Mouse (Mus musculus) hindbrain, embryonic 14.5 days (tissue): ENCODE data around the gene Hamp. TPM values are rescaled to one million over a fixed set of nuclear protein-coding genes. Genes with fewer than 3 reads are reported as not detected.
"Not testable (repeated sequence)": the region's sequence is repeated elsewhere in the genome, so short reads cannot be mapped to it uniquely, and the experiment has no call there.

Source experiments
- ATAC-seq: fragments of 200-750 bp; cut with Nextera tagmentation; 2 replicates; pipeline ENCODE4 v1.8.0; 2017; ENCODE audit warnings: moderate number of reproducible peaks, mild to moderate bottlenecking, moderate TSS enrichment, moderate library complexity; ENCODE audit not compliant: low FRiP score
- DNase-seq: peaks from one replicate; pipeline ENCODE4 v3.0.0-alpha.2; 2015; ENCODE audit warnings: low spot score
- H3K27ac ChIP-seq: fragments of 300-500 bp; sonication (generic); 2 replicates; pipeline ENCODE4 v1.5.1; 2014; ENCODE audit warnings: mild to moderate bottlenecking, moderate library complexity
- H3K27me3 ChIP-seq: fragments of 300-500 bp; sonication (generic); 2 replicates; pipeline ENCODE4 v1.6.1; 2014; ENCODE audit warnings: mild to moderate bottlenecking, low read length, mixed read lengths; ENCODE audit not compliant: control insufficient read depth, insufficient read depth
- H3K36me3 ChIP-seq: fragments of 300-500 bp; sonication (generic); replicated peaks from 2 replicates; pipeline ENCODE4 v1.6.1; 2014; ENCODE audit not compliant: control insufficient read depth, insufficient read depth
- H3K4me1 ChIP-seq: fragments of 300-500 bp; sonication (generic); replicated peaks from 2 replicates; pipeline ENCODE4 v1.6.1; 2014; ENCODE audit warnings: antibody characterized with exemption, low read length, mixed read lengths; ENCODE audit not compliant: control insufficient read depth, insufficient read depth
- H3K4me2 ChIP-seq: fragments of 300-500 bp; sonication (generic); replicated peaks from 2 replicates; pipeline ENCODE4 v1.6.1; 2014; ENCODE audit warnings: mild to moderate bottlenecking, moderate library complexity
- H3K4me3 ChIP-seq: fragments of 300-500 bp; sonication (generic); replicated peaks from 2 replicates; pipeline ENCODE4 v1.5.1; 2014; ENCODE audit warnings: mild to moderate bottlenecking, low read length
- H3K9ac ChIP-seq: fragments of 300-500 bp; sonication (generic); 2 replicates; pipeline ENCODE4 v1.6.1; 2014
- H3K9me3 ChIP-seq: fragments of 300-500 bp; sonication (generic); 2 replicates; pipeline ENCODE4 v1.6.1; 2016; ENCODE audit warnings: low read length; ENCODE audit not compliant: control insufficient read depth
- WGBS: fragments of 180-500 bp; shearing (Covaris S2); extraction: QIAGEN DNeasy Blood & Tissue Kit; methylation state at CpG from one replicate; pipeline ENCODE4 v1.1.7; 2014; 5-methylcytosine and 5-hydroxymethylcytosine counted together
- polyA plus RNA-seq: library from polyadenylated mRNA; unstranded; fragments of >200 nt; fragmentation: Nextera tagmentation; extraction: Ambion mirVana; gene quantifications from 2 replicates; pipeline ENCODE4 v1.2.1, GENCODE M21; 2014

Hamp gene
- polyA plus RNA-seq, 1 experiment from 2014 or later = not detected

DNA sequence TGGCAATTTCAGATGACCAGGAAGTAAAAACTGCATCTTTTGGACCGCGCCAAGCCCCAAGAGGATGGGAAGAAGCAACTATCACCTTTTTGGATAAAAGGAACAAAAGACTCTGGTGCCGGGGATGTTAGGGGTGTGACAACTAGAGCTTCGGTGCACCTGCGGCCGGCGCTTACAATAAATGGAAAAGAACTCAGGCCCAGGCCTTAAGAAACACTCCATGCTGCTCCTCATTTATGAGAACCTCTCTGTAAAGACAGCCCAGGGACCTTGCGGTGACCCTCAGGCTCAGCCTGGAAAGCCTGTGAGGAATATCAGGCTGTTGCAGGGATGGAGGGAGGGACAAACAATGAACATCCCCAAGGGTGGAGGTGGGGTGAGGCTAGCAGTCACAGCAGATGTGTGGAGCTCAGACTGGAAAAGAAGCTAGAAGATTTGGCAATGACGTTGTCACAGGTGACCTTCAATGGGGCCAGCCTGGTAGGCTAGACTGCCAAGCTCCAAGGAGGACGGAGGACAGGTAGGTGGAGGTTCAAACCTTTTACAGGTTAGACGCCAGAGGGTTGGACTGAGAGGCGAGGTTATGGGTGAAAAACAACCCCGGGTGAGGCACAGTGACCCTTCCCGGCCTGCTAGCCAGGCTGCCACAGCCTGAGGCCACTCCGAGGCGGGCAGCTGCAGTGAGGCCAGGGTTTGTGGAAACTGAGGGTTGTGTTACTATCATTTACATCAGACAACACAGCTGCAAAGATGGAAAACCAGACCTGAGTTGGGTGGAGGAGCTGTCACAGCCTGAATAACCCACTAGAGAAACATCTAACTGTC, 8.8 kb upstream of the Hamp start:
- Histone ChIP-seq H3K4me3 (no peak overlapping the region), H3K4me1 (peaks cover 12% of the 10 kb centered on the region), H3K4me2 (no peak overlapping the region), H3K9me3 (no peaks in the 10 kb centered on the region), H3K9ac (no peak overlapping the region), H3K27me3 (no peaks in the 10 kb centered on the region), H3K27ac (no peak overlapping the region), H3K36me3 (peaks cover 66% of the 10 kb centered on the region)
- DNase-seq = no peak
- ATAC-seq = no peak
- WGBS = 95% methylated on average over 16 of the region's 16 CpGs

DNA sequence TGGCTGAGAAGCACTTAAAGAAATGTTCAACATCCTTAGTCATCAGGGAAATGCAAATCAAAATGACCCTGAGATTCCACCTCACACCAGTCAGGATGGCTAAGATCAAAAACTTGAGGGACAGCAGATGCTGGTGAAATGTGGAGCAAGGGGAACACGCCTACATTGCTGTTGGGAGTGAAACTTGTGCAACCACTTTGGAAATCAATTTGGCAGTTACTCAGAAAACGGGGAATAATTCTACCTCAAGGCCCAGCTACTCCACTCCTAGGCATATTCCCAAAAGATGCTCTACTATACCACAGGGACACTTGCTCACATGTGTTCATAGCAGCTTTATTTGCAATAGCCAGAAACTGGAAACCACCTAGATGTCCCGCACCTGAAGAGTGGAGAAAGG, 6.1 kb upstream of the Hamp start:
- not testable (repeated sequence) for H3K4me3 ChIP-seq, H3K4me2 ChIP-seq, DNase-seq, H3K27me3 ChIP-seq, ATAC-seq, H3K4me1 ChIP-seq, H3K9me3 ChIP-seq, H3K27ac ChIP-seq, H3K9ac ChIP-seq
- 94% methylated on average over 3 of the region's 3 CpGs for WGBS
- peaks cover 80% of the 10 kb centered on the region for H3K36me3 ChIP-seq

DNA sequence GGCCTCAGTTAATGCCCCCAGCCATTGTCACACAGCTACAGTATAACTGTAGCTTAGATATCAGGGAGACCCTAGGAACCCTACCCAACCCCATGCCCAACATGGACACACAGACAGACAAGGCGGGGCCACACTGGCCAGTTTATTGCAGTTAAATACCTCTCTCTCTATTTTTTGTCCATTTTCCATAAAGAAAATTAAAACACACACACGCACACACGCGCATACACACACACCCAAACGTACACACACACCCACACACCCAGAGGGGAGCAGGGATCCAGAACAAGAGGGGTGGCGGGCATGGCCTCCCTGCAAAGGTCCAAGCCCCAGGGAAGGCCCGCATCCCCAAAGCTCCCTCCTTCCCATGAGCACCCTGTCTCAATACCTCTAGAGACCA, 2.0 kb upstream of the Hamp start:
- no peaks in the 10 kb centered on the region for H3K4me1 ChIP-seq
- DNase-seq (no peak), ATAC-seq (no peak)
- no peaks in the 10 kb centered on the region for H3K27me3 ChIP-seq
- WGBS = 97% methylated on average over 7 of the region's 7 CpGs
- H3K36me3 ChIP-seq = peaks cover 40% of the 10 kb centered on the region
- no peak overlapping the region for H3K4me3 ChIP-seq
- no peaks in the 10 kb centered on the region for H3K9me3 ChIP-seq
- no peak overlapping the region for H3K27ac ChIP-seq
- H3K9ac ChIP-seq = no peak overlapping the region
- H3K4me2 ChIP-seq = no peak overlapping the region

DNA sequence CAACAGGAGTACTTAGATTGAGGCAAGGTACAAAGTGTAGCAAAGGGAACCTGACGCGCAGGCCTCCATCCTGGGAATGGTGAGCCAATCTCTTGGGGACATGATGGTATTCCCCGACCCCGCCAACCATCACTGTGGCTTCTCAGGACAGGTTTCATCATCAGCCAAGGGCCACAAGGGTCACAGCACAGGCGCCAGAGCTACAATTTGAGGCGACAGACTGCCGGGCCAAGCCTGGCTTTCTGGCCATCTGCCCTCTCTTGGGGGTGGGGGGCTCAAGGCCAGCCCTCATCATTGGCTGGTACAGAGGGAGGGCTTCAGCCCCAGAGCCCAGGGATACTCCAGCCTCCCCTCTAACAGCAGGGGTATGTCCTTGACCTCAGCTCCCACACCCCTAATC, 1.6 kb upstream of the Hamp start:
- not testable (repeated sequence) for ATAC-seq, H3K9ac ChIP-seq, H3K27ac ChIP-seq, H3K4me1 ChIP-seq, DNase-seq, H3K9me3 ChIP-seq, H3K27me3 ChIP-seq, H3K4me2 ChIP-seq, H3K4me3 ChIP-seq
- peaks cover 36% of the 10 kb centered on the region for H3K36me3 ChIP-seq
- 93% methylated on average over 7 of the region's 7 CpGs for WGBS

DNA sequence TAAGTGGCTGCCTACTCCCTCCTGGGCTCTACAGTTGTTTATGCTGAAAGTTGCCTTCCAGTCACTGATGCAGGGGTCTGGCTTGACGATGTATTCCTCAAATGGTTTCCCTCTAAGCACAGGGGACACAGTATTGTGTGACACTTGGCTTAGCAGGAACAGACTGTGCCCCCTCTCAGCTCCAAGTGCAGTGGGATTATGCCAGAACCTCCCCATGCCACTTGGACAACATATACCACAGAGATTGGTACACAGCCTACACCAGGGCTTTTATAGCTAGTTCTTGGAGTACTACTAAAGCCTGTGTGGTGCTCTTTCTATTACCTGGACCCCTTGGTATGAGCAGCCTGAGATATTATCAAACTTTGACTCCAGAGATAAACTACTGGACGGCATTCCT, 874 bp upstream of the Hamp start:
- WGBS = 76% methylated on average over 2 of the region's 2 CpGs

DNA sequence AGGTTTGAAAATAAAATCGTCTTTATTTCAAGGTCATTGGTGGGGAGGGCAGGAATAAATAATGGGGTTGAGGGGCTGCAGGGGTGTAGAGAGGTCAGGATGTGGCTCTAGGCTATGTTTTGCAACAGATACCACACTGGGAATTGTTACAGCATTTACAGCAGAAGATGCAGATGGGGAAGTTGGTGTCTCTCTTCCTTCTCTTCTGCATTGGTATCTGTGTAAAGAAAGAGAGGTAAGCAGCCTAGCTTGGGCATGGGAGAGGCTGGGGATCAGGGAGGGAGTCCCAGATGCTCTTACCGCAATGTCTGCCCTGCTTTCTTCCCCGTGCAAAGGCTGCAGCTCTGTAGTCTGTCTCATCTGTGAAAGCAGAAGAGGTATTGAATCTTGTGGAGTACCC, 1.5 kb downstream of the Hamp start:
- H3K36me3 ChIP-seq = peaks cover 17% of the 10 kb centered on the region; the same call in 1 of the 2 replicates
- WGBS = 44% methylated on average over 3 of the region's 3 CpGs
- H3K27me3 ChIP-seq = not testable (repeated sequence)

More for the DNA sequence above, 874 bp upstream of the Hamp start:
- peaks cover 29% of the 10 kb centered on the region for H3K36me3 ChIP-seq
- not testable (repeated sequence) for H3K9me3 ChIP-seq, DNase-seq, H3K4me2 ChIP-seq, H3K4me3 ChIP-seq, ATAC-seq, H3K27me3 ChIP-seq, H3K27ac ChIP-seq, H3K9ac ChIP-seq, H3K4me1 ChIP-seq

DNA sequence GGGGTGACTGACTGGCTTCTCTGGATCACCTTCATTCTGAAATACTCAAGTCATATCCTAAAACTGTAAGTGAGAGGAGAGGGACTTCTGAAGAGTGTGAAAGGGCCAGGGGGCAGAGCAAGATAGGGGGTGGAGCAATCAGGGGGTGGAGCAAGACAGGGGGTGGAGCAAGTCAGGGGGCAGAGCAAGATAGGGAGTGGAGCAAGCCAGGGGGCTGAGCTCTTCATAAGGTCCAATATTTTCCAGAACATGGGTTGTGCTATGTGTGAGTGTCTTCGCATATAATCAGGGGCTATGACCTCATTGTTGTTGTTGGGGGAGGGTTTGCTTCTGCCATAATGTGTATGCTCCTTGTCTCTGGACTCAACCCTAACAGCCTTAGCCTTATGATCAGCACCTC, 3.8 kb downstream of the Hamp start:
- not testable (repeated sequence) for H3K4me1 ChIP-seq, H3K4me3 ChIP-seq, H3K4me2 ChIP-seq, H3K36me3 ChIP-seq, H3K27ac ChIP-seq, ATAC-seq, H3K9me3 ChIP-seq, H3K9ac ChIP-seq, DNase-seq, H3K27me3 ChIP-seq
- 82% methylated on average over 1 of the region's 1 CpGs for WGBS

More for the DNA sequence above, 1.5 kb downstream of the Hamp start:
- not testable (repeated sequence) for H3K4me3 ChIP-seq, H3K4me1 ChIP-seq, H3K27ac ChIP-seq, H3K9me3 ChIP-seq, H3K9ac ChIP-seq, DNase-seq, H3K4me2 ChIP-seq, ATAC-seq

DNA sequence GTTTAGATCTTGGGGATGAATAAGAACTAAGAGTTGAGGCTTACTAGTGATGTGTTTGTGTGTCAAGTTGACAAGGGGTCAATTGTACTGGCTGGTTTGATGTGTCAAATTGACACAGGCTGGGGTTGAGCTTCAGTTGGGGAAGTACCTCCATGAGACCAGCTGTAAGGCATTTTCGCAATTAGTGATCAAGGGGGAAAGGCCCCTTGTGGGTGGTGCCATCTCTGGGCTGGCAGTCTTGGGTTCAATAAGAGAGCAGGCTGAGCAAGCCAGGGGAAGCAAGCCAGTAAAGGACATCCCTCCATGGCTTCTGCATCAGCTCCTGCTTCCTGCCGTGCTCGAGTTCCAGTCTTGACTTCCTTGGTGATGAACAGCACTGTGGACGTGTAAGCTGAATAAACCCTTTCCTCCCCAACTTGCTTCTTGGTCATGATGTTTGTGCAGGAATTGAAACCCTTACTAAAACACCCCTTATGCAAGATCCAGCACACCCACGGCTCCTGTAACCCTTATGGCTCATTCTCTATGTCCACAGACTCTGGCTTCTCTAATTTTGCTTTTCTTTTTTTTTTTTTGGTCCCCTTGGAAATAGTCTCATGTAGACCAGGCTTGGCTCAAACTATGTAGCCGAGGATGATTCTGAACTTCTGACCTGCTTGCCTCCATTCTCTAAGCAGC, 8.3 kb downstream of the Hamp start:
- not testable (repeated sequence) for H3K9ac ChIP-seq, H3K4me3 ChIP-seq, H3K27ac ChIP-seq, H3K4me1 ChIP-seq, H3K4me2 ChIP-seq, H3K27me3 ChIP-seq, ATAC-seq, DNase-seq, H3K9me3 ChIP-seq, H3K36me3 ChIP-seq
- WGBS = 83% methylated on average over 6 of the region's 6 CpGs

DNA sequence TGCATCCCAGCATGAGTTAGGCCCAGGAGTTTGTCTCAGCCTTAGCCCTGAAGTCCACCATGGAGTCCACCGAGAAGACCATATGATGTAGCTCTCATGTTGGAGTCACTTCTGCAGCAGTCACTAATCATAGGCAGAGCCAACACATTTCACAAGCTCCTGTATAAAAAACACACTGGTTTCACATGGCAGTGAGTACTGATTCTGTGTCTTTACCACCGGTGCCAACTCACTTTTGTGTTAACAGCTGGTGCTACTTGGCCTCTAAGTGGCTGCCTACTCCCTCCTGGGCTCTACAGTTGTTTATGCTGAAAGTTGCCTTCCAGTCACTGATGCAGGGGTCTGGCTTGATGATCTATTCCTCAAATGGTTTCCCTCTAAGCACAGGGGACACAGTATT, 19.3 kb downstream of the Hamp start, which contains the start of gene Hamp2:
TSS of gene Hamp2 (minus strand) at position 101 of the 400 bp plus-strand sequence.
- H3K4me1 ChIP-seq, H3K9ac ChIP-seq, DNase-seq, H3K27ac ChIP-seq, H3K4me3 ChIP-seq, ATAC-seq, H3K36me3 ChIP-seq, H3K27me3 ChIP-seq, H3K9me3 ChIP-seq, H3K4me2 ChIP-seq: not testable (repeated sequence)
- 72% methylated on average over 2 of the region's 2 CpGs for WGBS
